Mouse (Mus musculus) heart, embryonic 13.5 days (tissue): Measurements from ENCODE around the gene Brwd3. TPM values are rescaled to one million over a fixed set of nuclear protein-coding genes. Genes with fewer than 3 reads are reported as not detected.

Source experiments
- ATAC-seq: fragments of 200-750 bp; cut with Nextera tagmentation; 2 replicates; pipeline ENCODE4 v1.8.0; 2017; ENCODE audit warnings: moderate TSS enrichment; ENCODE audit not compliant: insufficient number of reproducible peaks, low FRiP score, low TSS enrichment; ENCODE audit errors: extremely low read depth
- H3K27ac ChIP-seq: fragments of 300-500 bp; sonication (generic); replicated peaks from 2 replicates; pipeline ENCODE4 v1.5.1; 2015; ENCODE audit warnings: moderate library complexity, mild to moderate bottlenecking, inconsistent platforms
- H3K27me3 ChIP-seq: fragments of 300-500 bp; sonication (generic); replicated peaks from 2 replicates; pipeline ENCODE4 v1.6.1; 2015; ENCODE audit warnings: mild to moderate bottlenecking, inconsistent platforms
- H3K36me3 ChIP-seq: fragments of 300-500 bp; sonication (generic); 2 replicates; pipeline ENCODE4 v1.6.1; 2015; ENCODE audit warnings: mild to moderate bottlenecking, inconsistent platforms
- H3K4me1 ChIP-seq: fragments of 300-500 bp; sonication (generic); 2 replicates; pipeline ENCODE4 v1.6.1; 2015; ENCODE audit warnings: inconsistent platforms
- H3K4me2 ChIP-seq: fragments of 300-500 bp; sonication (generic); 2 replicates; pipeline ENCODE4 v1.6.1; 2015; ENCODE audit warnings: inconsistent platforms, mild to moderate bottlenecking, moderate library complexity
- H3K4me3 ChIP-seq: fragments of 300-500 bp; sonication (generic); 2 replicates; pipeline ENCODE4 v1.5.1; 2015; ENCODE audit warnings: moderate library complexity, mild to moderate bottlenecking, inconsistent platforms
- H3K9ac ChIP-seq: fragments of 300-500 bp; sonication (generic); 2 replicates; pipeline ENCODE4 v1.6.1; 2015; ENCODE audit warnings: inconsistent platforms, mild to moderate bottlenecking, moderate library complexity
- H3K9me3 ChIP-seq: fragments of 300-500 bp; sonication (generic); 2 replicates; pipeline ENCODE4 v1.6.1; 2016; ENCODE audit warnings: inconsistent platforms
- WGBS: fragments of 180-500 bp; shearing (Covaris S2); methylation state at CpG from one replicate; pipeline ENCODE4 v1.1.7; 2015; ENCODE audit warnings: mixed read lengths; 5-methylcytosine and 5-hydroxymethylcytosine counted together
- polyA plus RNA-seq: library from polyadenylated mRNA; unstranded; fragments of >200 nt; fragmentation: Nextera tagmentation; extraction: Ambion mirVana; gene quantifications from 2 replicates; pipeline ENCODE4 v1.2.1, GENCODE M21; 2015

Brwd3 gene
- polyA plus RNA-seq, result 2.2 and 2.5 TPM in 2 replicates

GRCm38 (mm10) chrX:108834090-108834774, at the start of gene Brwd3:
Gene Brwd3, minus strand, starts transcription at chrX:108834372.
- Histone ChIP-seq H3K4me3 (peak within 1 kb of the TSS; percentile 67), H3K9me3 (no peaks in the 10 kb centered on the region), H3K4me2 (peak within 1 kb of the TSS; percentile 68), H3K4me1 (no peaks in the 10 kb centered on the region), H3K27ac (peak within 1 kb of the TSS; percentile 91), H3K9ac (peak within 1 kb of the TSS; percentile 84), H3K36me3 (no peaks in the 10 kb centered on the region), H3K27me3 (no peaks in the 10 kb centered on the region)
- 7% methylated on average over 34 of the region's 39 CpGs for WGBS
- ATAC-seq, result peak; percentile 85

DNA sequence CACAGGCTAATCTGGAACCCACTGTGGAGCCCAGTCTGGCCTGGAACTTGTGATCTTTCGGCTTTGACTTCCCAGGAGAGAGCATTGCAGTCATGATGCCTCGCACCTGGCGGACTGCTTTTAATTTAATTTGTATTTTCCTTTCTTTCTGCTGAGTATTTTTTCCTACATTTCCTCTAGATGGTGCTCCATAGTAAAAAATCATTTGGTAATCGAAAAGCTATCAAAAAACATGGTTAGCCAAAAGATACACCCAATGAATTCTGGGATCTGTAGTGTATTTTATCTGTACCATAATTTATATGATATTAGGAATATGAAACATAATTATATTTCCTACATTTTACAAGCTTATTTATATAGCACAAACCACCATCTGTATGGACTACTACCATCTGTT, 28.5 kb upstream of the Brwd3 start:
- H3K27me3 ChIP-seq, result no peaks in the 10 kb centered on the region
- no peak overlapping the region for H3K9ac ChIP-seq
- H3K4me2 ChIP-seq, result no peak overlapping the region
- no peak overlapping the region for H3K4me3 ChIP-seq
- H3K4me1 ChIP-seq, result no peaks in the 10 kb centered on the region
- H3K36me3 ChIP-seq, result no peaks in the 10 kb centered on the region
- WGBS, result 80% methylated on average over 4 of the region's 4 CpGs
- ATAC-seq, result no peak
- no peaks in the 10 kb centered on the region for H3K9me3 ChIP-seq
- H3K27ac ChIP-seq, result no peak overlapping the region

- Histone ChIP-seq H3K27me3 (no peaks in the 10 kb centered on the region), H3K27ac (no peak overlapping the region), H3K4me1 (no peaks in the 10 kb centered on the region), H3K4me3 (no peak overlapping the region), H3K36me3 (no peaks in the 10 kb centered on the region), H3K9ac (no peak overlapping the region), H3K4me2 (no peak overlapping the region), H3K9me3 (no peaks in the 10 kb centered on the region)
- no peak for ATAC-seq
- 78% methylated on average over 2 of the region's 2 CpGs for WGBS
These were observed 8.5 kb upstream of the Brwd3 start for GRCm38 (mm10) chrX:108842705-108843104.

DNA sequence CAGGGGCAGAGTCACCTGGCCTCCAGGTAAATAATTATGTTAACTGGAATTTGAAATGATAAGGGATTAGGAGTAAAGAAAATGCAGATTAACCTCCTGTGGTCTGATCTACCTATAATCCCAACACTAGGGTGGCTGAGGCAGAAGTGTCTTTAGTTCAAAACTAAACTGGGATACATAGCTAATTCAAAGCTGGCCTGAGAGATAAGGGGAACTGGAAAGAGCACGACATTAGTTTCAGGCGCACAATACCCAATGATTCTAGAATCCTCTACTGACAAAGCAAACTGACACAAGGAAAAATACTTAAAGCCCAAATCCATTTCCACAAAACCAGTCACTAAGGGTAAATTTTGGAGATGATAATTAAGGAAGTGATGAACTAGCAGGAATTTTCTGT, 2.2 kb upstream of the Brwd3 start:
- H3K4me2 ChIP-seq, result no peak overlapping the region
- 61% methylated on average over 2 of the region's 2 CpGs for WGBS
- no peaks in the 10 kb centered on the region for H3K36me3 ChIP-seq
- no peaks in the 10 kb centered on the region for H3K9me3 ChIP-seq
- no peak for ATAC-seq
- H3K9ac ChIP-seq, result no peak overlapping the region
- H3K4me1 ChIP-seq, result no peaks in the 10 kb centered on the region
- no peak overlapping the region for H3K4me3 ChIP-seq
- H3K27ac ChIP-seq, result no peak overlapping the region
- H3K27me3 ChIP-seq, result no peaks in the 10 kb centered on the region

GRCm38 (mm10) chrX:108835233-108835632, 1.1 kb upstream of the Brwd3 start:
- no peak overlapping the region for H3K27ac ChIP-seq
- H3K9me3 ChIP-seq, result no peaks in the 10 kb centered on the region
- ATAC-seq, result no peak
- no peaks in the 10 kb centered on the region for H3K27me3 ChIP-seq
- 52% methylated on average over 5 of the region's 5 CpGs for whole genome bisulfite sequencing
- H3K4me2 ChIP-seq, result peak overlapping the region; percentile 66
- H3K4me3 ChIP-seq, result peak overlapping the region; percentile 67
- peak overlapping the region; percentile 76; the same call in 1 of the 2 replicates for H3K9ac ChIP-seq
- H3K4me1 ChIP-seq, result no peaks in the 10 kb centered on the region
- H3K36me3 ChIP-seq, result no peaks in the 10 kb centered on the region

DNA sequence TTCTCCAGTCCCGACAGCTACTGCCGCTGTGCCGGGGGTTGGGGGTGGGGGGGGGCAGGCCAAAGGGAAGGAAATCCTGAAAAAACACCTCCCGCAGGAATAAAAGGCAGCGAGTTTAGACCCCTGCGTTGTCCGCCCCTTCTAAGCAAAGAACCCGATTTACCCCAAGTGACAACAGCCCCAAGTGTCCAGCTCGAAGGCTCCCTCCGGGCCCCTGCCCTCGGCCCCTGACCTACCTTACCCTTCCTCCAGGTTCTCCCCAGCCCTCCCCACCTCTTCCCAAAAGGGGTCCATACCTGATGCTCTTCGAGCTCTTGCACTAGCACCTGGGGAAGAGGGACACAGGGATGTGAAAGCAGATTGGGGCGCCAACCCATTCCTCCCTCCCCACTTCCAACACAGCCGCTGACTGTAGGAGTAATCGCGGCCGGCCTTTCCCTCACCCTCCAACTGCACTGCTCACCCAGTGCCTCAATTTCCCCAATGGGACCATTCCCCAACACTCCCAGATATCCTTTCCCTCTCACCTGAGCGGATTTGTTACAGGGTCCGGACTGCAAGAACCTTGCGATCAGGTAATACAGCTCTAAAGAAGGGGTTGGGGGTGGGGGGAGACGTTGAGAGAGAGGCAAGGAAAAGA, 671 bp downstream of the Brwd3 start:
- H3K36me3 ChIP-seq, result no peaks in the 10 kb centered on the region
- no peaks in the 10 kb centered on the region for H3K27me3 ChIP-seq
- WGBS, result 15% methylated on average over 21 of the region's 21 CpGs
- H3K4me3 ChIP-seq, result peak overlapping the region; percentile 67
- no peak for ATAC-seq
- H3K9me3 ChIP-seq, result no peaks in the 10 kb centered on the region
- H3K9ac ChIP-seq, result peak overlapping the region; percentile 84
- H3K27ac ChIP-seq, result peak overlapping the region; percentile 91
- no peaks in the 10 kb centered on the region for H3K4me1 ChIP-seq
- peak overlapping the region; percentile 68 for H3K4me2 ChIP-seq

DNA sequence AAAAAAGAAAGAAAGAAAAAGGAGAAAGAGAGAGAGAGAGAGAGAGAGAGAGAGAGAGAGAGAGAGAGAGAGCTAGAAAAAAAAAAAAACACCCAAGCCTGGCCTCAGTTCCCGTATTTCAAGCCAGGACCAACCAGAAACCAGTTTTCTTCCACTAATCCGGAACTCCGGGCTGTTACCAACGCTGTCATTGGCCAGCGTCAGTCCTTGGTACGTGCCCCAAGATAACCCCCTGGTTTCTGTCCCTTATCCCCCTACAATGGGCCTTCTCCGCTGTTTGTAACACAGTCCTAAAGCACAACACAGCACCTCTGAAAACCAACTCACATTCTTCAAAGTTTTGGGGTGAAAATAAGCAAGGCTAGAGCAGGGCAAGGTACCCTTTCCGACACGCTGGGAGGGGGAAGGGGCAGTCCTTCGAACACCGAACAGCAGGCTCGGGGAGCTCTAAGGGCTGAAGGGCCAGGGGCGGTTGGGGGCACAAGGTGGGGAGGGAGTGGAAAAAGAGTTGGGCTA, 1.4 kb downstream of the Brwd3 start:
- peak; percentile 72 for ATAC-seq
- Histone ChIP-seq H3K9ac (peak overlapping the region; percentile 84), H3K27me3 (no peaks in the 10 kb centered on the region), H3K4me2 (peak overlapping the region; percentile 68), H3K36me3 (no peaks in the 10 kb centered on the region), H3K27ac (peak overlapping the region; percentile 91), H3K9me3 (no peaks in the 10 kb centered on the region), H3K4me1 (no peaks in the 10 kb centered on the region), H3K4me3 (peak overlapping the region; percentile 67)
- WGBS, result 14% methylated on average over 13 of the region's 13 CpGs

GRCm38 (mm10) chrX:108831231-108831630, 2.9 kb downstream of the Brwd3 start:
- H3K4me2 ChIP-seq, result no peak overlapping the region
- H3K9ac ChIP-seq, result no peak overlapping the region
- H3K27ac ChIP-seq, result no peak overlapping the region
- H3K27me3 ChIP-seq, result no peaks in the 10 kb centered on the region
- ATAC-seq, result no peak
- no peaks in the 10 kb centered on the region for H3K4me1 ChIP-seq
- no peak overlapping the region for H3K4me3 ChIP-seq
- no peaks in the 10 kb centered on the region for H3K9me3 ChIP-seq
- no peaks in the 10 kb centered on the region for H3K36me3 ChIP-seq

DNA sequence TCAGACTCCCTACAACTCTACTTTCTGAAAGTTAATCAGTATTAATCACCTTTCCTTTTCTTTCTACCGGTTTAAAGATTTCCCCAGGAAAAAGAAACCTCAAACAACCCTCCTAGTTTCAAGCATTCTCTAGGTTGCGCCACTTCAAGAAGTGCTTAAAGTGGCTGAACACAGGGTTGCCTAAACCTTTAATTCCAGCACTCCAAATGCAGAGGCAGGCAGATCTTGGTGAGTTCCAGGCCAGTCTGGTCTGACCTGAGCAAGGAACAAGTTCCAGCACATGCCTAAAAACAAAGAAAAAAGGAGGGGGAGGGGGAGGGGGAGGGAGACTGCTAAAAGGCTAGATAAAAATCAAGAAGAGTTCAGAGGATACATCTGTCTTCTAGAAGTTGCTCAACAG, 6.1 kb downstream of the Brwd3 start:
- peaks cover 10% of the 10 kb centered on the region; the same call in 1 of the 2 replicates for H3K36me3 ChIP-seq
- no peaks in the 10 kb centered on the region for H3K4me1 ChIP-seq
- no peaks in the 10 kb centered on the region for H3K9me3 ChIP-seq
- no peak overlapping the region for H3K27ac ChIP-seq
- H3K9ac ChIP-seq, result no peak overlapping the region
- H3K27me3 ChIP-seq, result no peaks in the 10 kb centered on the region
- ATAC-seq, result no peak
- H3K4me2 ChIP-seq, result no peak overlapping the region
- WGBS, result 64% methylated on average over 2 of the region's 2 CpGs
- H3K4me3 ChIP-seq, result no peak overlapping the region

GRCm38 (mm10) chrX:108797268-108797667, 36.9 kb downstream of the Brwd3 start:
- WGBS, result 61% methylated on average over 3 of the region's 3 CpGs
- Histone ChIP-seq H3K4me1 (no peaks in the 10 kb centered on the region), H3K27me3 (no peaks in the 10 kb centered on the region), H3K36me3 (no peaks in the 10 kb centered on the region), H3K9ac (no peak overlapping the region), H3K4me2 (no peak overlapping the region), H3K4me3 (no peak overlapping the region), H3K9me3 (no peaks in the 10 kb centered on the region), H3K27ac (no peak overlapping the region)
- ATAC-seq, result no peak

DNA sequence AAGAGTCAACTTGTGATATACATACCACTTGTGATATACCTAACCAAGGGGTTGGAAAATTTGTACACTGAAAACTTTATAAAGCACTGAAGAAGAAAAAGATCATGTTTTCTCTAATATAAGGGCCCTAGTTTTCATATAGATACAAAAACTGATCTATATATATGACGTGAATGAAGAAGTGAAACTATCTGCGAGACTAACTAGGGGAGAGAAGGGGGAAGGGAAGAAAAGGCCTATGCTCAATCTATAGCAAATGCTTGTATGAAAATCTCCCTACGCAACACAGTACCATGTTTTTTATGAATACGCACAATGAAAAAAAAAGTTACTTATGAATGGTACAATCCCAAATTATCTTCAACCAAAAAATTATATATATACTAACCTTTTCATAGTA, 50.4 kb downstream of the Brwd3 start:
- Histone ChIP-seq H3K27ac (no peak overlapping the region), H3K4me2 (no peak overlapping the region), H3K36me3 (0 out of 2 replicates have a peak, but pooled peaks cover 3% of the 10 kb centered on the region), H3K9ac (no peak overlapping the region), H3K4me3 (no peak overlapping the region), H3K4me1 (no peaks in the 10 kb centered on the region), H3K9me3 (no peaks in the 10 kb centered on the region), H3K27me3 (no peaks in the 10 kb centered on the region)
- 85% methylated on average over 4 of the region's 4 CpGs for WGBS
- no peak for ATAC-seq

GRCm38 (mm10) chrX:108731755-108732154, 102.4 kb downstream of the Brwd3 start:
- peaks cover 7% of the 10 kb centered on the region for H3K4me1 ChIP-seq
- H3K4me2 ChIP-seq, result no peak overlapping the region
- no peaks in the 10 kb centered on the region for H3K27me3 ChIP-seq
- no peak overlapping the region for H3K9ac ChIP-seq
- ATAC-seq, result no peak
- H3K9me3 ChIP-seq, result no peaks in the 10 kb centered on the region
- H3K4me3 ChIP-seq, result no peak overlapping the region
- no peaks in the 10 kb centered on the region for H3K36me3 ChIP-seq
- H3K27ac ChIP-seq, result no peak overlapping the region
